In the genomic region with DNA sequence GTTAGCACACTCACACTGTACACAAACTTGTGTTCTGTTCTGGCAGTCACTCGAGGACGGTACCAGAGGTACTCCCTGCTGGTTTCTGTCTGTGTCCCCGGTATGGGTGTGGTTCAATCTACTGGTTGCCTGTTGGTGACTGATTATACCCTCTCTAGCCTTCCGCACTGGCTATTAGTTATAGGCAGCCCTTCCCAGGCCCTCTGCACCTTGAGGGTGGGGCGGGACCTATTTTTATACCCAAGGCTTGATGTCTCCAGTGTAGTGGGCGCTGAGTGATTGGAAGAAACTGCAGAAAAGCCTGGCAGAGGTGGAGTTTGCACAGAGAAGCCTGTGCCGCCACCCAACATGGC, we compare ENCODE assay signal across 15 mouse cellular contexts. TPM values are rescaled to one million over a fixed set of nuclear protein-coding genes. Genes with fewer than 3 reads are reported as not detected.
DNase-seq lines count a peak whose midpoint lies in the region; ATAC-seq lines count a peak whose summit lies in the region.
"Had no signal": no experiment of that assay in that cellular context is flagged by ENCODE, and none has a peak within 500 bp of the region (broad histone marks: within the 10 kb centered on the region; RNA-seq: fewer than 3 reads in every experiment).

No protein-coding gene starts in this region.

- 40% methylated on average over 7 of the region's 7 CpGs for WGBS in heart, embryonic 11.5 days (ENCODE audit: insufficient replicate concordance)
- WGBS in intestine, embryonic 16.5 days, result 81% methylated on average over 7 of the region's 7 CpGs
- WGBS in embryonic facial prominence, embryonic 10.5 days, result 88% methylated on average over 7 of the region's 7 CpGs

- H3K4me1 ChIP-seq in heart, embryonic 11.5 days (ENCODE audit: control insufficient read depth, insufficient read depth, low read length), result peaks cover 56% of the 10 kb centered on the region
- H3K4me1 ChIP-seq in intestine, embryonic 16.5 days (ENCODE audit: control insufficient read depth, insufficient read depth, low read length), result 0 out of 2 replicates have a peak, but pooled peaks cover 5% of the 10 kb centered on the region
- peaks cover 22% of the 10 kb centered on the region for H3K4me1 ChIP-seq in embryonic facial prominence, embryonic 10.5 days

- H3K36me3 ChIP-seq in heart, embryonic 11.5 days (ENCODE audit: control insufficient read depth, insufficient read depth, low read length), result no peaks in the 10 kb centered on the region
- H3K36me3 ChIP-seq in intestine, embryonic 16.5 days (ENCODE audit: control insufficient read depth, insufficient read depth, low read length), result no peaks in the 10 kb centered on the region
- peaks cover 36% of the 10 kb centered on the region for H3K36me3 ChIP-seq in embryonic facial prominence, embryonic 10.5 days (replicated peaks)

- peak overlapping the region; percentile 73; the same call in 1 of the 2 replicates for H3K27ac ChIP-seq in heart, embryonic 11.5 days (ENCODE audit: low read depth, low read length)
- no peak overlapping the region for H3K27ac ChIP-seq in intestine, embryonic 16.5 days (ENCODE audit: low read length)
- H3K27ac ChIP-seq in embryonic facial prominence, embryonic 10.5 days (replicated peaks), result no peak overlapping the region

- H3K4me2 ChIP-seq in heart, embryonic 11.5 days, result no peak overlapping the region
- no peak overlapping the region for H3K4me2 ChIP-seq in intestine, embryonic 16.5 days (ENCODE audit: low read depth, low read length)

- no peaks in the 10 kb centered on the region for H3K27me3 ChIP-seq in heart, embryonic 11.5 days (ENCODE audit: control insufficient read depth, insufficient read depth, low read length)
- H3K27me3 ChIP-seq in intestine, embryonic 16.5 days (replicated peaks; ENCODE audit: control insufficient read depth, insufficient read depth, low read length), result no peaks in the 10 kb centered on the region
- H3K27me3 ChIP-seq in embryonic facial prominence, embryonic 10.5 days (replicated peaks; ENCODE audit: low read depth, poor library complexity, severe bottlenecking), result no peaks in the 10 kb centered on the region
- H3K27me3 ChIP-seq: Patski had no signal

- H3K4me3 ChIP-seq in heart, embryonic 11.5 days (ENCODE audit: low read depth, low read length), result no peak overlapping the region
- H3K4me3 ChIP-seq in intestine, embryonic 16.5 days (ENCODE audit: low read length), result no peak overlapping the region
- no peak overlapping the region for H3K4me3 ChIP-seq in embryonic facial prominence, embryonic 10.5 days

- no peak overlapping the region for H3K9ac ChIP-seq in heart, embryonic 11.5 days (ENCODE audit: low read depth, low read length)
- no peak overlapping the region for H3K9ac ChIP-seq in intestine, embryonic 16.5 days (ENCODE audit: low read depth, low read length)

- peak; percentile 84 for ATAC-seq in heart, embryonic 11.5 days (replicated peaks; ENCODE audit: insufficient number of reproducible peaks, low FRiP score, low TSS enrichment)
- peak; percentile 84 for ATAC-seq in intestine, embryonic 16.5 days
- no peak for ATAC-seq in granulocyte monocyte progenitor cell, adult 5-6 weeks (replicated peaks; ENCODE audit: poor library complexity, severe bottlenecking)
- ATAC-seq: forebrain, embryonic 14.5 days; Patski had no signal

- intact Hi-C loops in heart, postnatal 36 days (cut with DNase I), result no loop called here

- H3K9me3 ChIP-seq in heart, embryonic 11.5 days (replicated peaks; ENCODE audit: control insufficient read depth, low read length), result no peaks in the 10 kb centered on the region
- no peaks in the 10 kb centered on the region for H3K9me3 ChIP-seq in intestine, embryonic 16.5 days (ENCODE audit: control insufficient read depth, low read length)
- H3K9me3 ChIP-seq in embryonic facial prominence, embryonic 10.5 days, result no peaks in the 10 kb centered on the region

- DNase-seq in heart, postnatal 36 days, result no peak
- DNase-seq in c-Kit-negative CD71-positive TER-119-positive erythroid progenitor cells, embryonic 14.5 days (ENCODE audit: low read depth, low spot score), result peak; percentile 92
- peak; percentile 67 to 85 for DNase-seq in spleen, postnatal 10 days (ENCODE audit: low spot score in 2 of 2)
- no peak for DNase-seq in embryonic facial prominence, embryonic 10.5 days (ENCODE audit: low spot score)
- no peak for DNase-seq in right cerebral cortex, postnatal 36 days (ENCODE audit: low spot score in 2 of 2)
- DNase-seq: adrenal gland, adult 2 months; cerebellum, adult 11-12 months; embryo, embryonic 11 days; gastrocnemius, postnatal 25 days; kidney, postnatal 4 days had no signal

RNA-seq across cellular contexts. Expression of a gene that starts 47.8 kb away (rescaled TPM):
- polyA plus RNA-seq in heart, embryonic 11.5 days (2014; fragmentation: Nextera tagmentation; extraction: Ambion mirVana), result 4.9 and 6.5 TPM in 2 replicates
- total RNA-seq in heart, postnatal 36 days (2021), result 10 to 100 TPM; 29.6 to 35.3 TPM
- 9.1 and 9.5 TPM in 2 replicates for polyA plus RNA-seq in intestine, embryonic 16.5 days (2015; fragmentation: Nextera tagmentation; extraction: Ambion mirVana)
- total RNA-seq in granulocyte monocyte progenitor cell, adult 5-6 weeks (2014; fragmentation: Nextera tagmentation), result 15.0 and 19.9 TPM in 2 replicates
- total RNA-seq in granulocyte monocyte progenitor cell, adult 5-6 weeks (2017), result 15.9 and 18.4 TPM in 2 replicates
- 13.7 and 13.8 TPM in 2 replicates for polyA plus RNA-seq in embryonic facial prominence, embryonic 10.5 days (2016; fragmentation: Nextera tagmentation; extraction: Ambion mirVana)

Comparison
In these comparisons a context has a peak if more than half of its experiments do, and no peak if none do; other contexts are left out.
1. DNase-seq: peak in c-Kit-negative CD71-positive TER-119-positive erythroid progenitor cells, embryonic 14.5 days (single experiment) and spleen, postnatal 10 days (2 of 2); none in heart, postnatal 36 days (0 of 2), embryonic facial prominence, embryonic 10.5 days (single experiment) and right cerebral cortex, postnatal 36 days (0 of 2).